Mouse (Mus musculus): ENCODE measurements at regions not wholly inside any gene's neighbourhood (a gene's known extent, or its start where the extent isn't known, plus 50 kb on each side); places are given as distances from the start of the nearest gene placed in this dataset.

- no peak for DNase-seq (ENCODE audit: low read depth, low spot score)
Measured at GRCm38 (mm10) chr2:116808113-116808512, 70.4 kb upstream of the Tmco5 start.

GRCm38 (mm10) chr2:116808554-116808953 is 69.9 kb upstream of the Tmco5 start:
- DNase-seq (ENCODE audit: low read depth, low spot score), result no peak

GRCm38 (mm10) chr2:116810116-116810515 is 68.4 kb upstream of the Tmco5 start:
- DNase-seq (ENCODE audit: low read depth, low spot score), result no peak

- DNase-seq (ENCODE audit: low read depth, low spot score), result no peak
Measured at GRCm38 (mm10) chr2:116812869-116813558, 65.5 kb upstream of the Tmco5 start.

GRCm38 (mm10) chr2:116813559-116813895 is 65.0 kb upstream of the Tmco5 start:
- no peak for DNase-seq (ENCODE audit: low read depth, low spot score)

- DNase-seq (ENCODE audit: low read depth, low spot score), result no peak
Measured at GRCm38 (mm10) chr2:116817134-116817533, 61.4 kb upstream of the Tmco5 start.

- DNase-seq (ENCODE audit: low read depth, low spot score), result no peak
Measured at GRCm38 (mm10) chr2:116817561-116817960, 60.9 kb upstream of the Tmco5 start.

- no peak for DNase-seq (ENCODE audit: low read depth, low spot score)
Measured at GRCm38 (mm10) chr2:116818550-116818949, 59.9 kb upstream of the Tmco5 start.

GRCm38 (mm10) chr2:116819016-116819687 is 59.3 kb upstream of the Tmco5 start:
- no peak for DNase-seq (ENCODE audit: low read depth, low spot score)

GRCm38 (mm10) chr2:116820831-116821745 is 57.4 kb upstream of the Tmco5 start:
- peak; percentile 19 for DNase-seq (ENCODE audit: low read depth, low spot score)

Measured in embryo, embryonic 11.5 days (tissue).